Mouse (Mus musculus) liver, embryonic 14 days (tissue): ENCODE data around the gene Olfr1020. TPM values are rescaled to one million over a fixed set of nuclear protein-coding genes. Genes with fewer than 3 reads are reported as not detected.

ENCODE experiments used
- polyA plus RNA-seq: library from polyadenylated mRNA; depleted of rRNA; stranded (reverse); fragments of >200 nt; gene quantifications from 2 replicates; pipeline ENCODE4 v1.2.3, GENCODE M21; 2012; rRNA removed

The Olfr1020 gene
- polyA plus RNA-seq: not detected in 2 replicates

DNA sequence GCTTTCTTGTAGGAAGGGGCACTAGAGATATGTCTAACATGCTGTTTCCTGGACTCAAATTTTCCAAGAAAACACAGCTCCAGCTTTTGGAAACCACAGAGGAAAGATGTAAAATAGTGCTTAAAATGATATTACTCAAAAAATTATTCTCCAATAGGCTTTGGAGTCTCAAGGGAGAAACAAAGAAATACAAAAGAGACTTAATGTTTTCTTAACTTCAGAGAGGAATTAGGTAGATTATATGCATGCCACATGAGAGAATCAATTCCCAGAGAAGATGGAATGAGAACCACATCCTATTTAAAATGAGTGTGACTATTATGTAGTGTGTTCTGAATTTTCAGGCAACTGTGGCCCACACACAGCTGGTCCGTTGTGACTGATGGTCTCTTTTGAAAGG, at the start of gene Olfr1020:
Olfr1020 (plus strand) TSS at position 301 of the 400 bp plus-strand sequence.

DNA sequence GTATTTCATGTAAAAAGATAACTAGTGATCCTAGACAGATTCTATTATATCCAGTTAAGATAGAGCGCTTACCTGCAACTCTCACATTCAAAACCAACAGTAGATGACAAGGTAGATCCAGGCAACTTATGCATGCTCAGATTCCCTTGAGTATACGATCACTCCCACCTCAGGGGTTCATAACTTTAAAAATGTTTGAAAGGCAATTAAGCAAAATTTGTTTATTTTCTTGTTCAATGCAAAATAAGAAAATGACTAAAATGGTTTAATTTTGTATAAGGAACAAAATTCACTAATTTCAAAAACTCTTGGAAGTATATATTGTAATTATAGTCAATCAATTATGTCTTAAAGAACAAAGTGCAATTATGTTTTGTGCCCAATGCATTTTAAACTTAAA, 44.4 kb upstream of the Olfr1020 start, which contains the start of gene Olfr1016:
Olfr1016 (minus strand) TSS at position 101 of the 400 bp plus-strand sequence.

DNA sequence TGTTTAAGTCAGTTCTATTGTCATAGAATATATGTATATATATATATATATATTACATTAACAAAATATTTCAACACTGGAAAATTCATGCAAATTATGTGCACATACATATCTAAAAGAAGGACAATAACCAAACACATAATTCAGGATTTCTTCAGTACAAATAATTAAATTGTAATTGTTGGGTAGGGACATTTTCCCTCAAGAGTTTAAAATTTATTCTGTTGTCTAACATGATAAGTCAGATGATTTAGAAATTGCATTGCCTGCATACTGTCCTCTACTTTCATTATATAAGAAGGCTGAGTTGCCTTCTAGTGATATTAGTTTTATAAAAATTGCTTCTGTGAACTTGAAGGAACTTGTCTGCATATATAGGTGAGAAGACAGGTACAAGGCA, 28.7 kb upstream of the Olfr1020 start, which contains the start of gene Olfr1018:
Olfr1018 (plus strand) TSS at position 301 of the 400 bp plus-strand sequence.

DNA sequence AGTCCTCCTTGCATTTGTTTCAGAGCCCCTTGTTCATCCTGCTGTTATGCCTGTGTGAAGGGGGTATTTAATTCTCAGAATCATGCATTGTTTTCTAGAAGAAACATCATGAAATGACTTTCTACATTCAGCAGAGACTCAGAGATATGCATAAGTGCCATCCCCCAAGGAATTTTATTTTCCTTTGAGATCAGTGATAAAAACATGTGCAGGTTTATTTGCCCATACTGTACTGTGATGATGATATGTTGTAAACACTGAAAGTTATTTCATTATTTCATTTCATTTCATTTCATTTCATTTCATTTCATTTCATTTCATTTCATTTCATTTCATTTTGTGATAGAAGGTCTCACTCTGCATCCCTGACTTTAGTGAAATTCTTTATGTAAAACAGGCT, 1.4 kb upstream of the Olfr1020 start, which contains the start of gene Olfr1019:
Olfr1019 (minus strand) TSS at position 101 of the 400 bp plus-strand sequence.

DNA sequence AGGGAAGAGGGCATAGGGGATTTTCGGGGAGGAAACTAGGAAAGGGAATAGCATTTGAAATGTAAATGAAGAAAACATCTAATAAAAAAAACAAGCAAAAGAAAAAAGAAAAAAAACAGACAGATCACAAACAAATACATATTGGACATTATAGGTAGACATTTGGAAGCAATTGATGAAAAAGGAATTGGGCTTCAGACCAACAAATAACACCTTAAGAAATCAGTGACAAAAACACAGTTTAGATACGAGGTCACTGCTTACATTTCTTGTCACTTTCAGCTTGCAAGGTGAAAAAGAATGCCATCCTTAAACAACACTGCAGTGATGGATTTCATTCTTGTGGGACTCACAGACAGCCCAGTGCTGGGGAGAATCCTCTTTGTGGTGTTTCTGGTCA, 21.5 kb downstream of the Olfr1020 start, which contains the start of gene Olfr1022:
Olfr1022 (plus strand) TSS at position 301 of the 400 bp plus-strand sequence.

DNA sequence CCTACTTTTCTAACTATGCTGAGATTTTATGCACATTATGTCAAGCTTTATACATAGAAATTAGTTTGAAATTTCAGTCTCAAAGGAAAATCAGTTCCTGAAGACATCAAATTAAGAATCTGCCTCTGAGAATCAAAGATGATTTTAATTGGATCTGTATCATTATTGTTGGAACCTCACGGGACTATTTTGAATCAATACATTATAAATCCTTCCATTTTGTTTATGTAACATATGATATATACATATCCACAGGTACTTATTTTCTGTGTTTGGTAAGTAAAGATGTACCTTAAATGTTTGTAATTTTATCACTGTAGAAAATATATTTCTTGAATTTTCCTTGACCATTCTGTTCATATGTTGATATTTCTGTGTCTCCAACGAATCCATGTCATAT, 38.5 kb downstream of the Olfr1020 start, which contains the start of gene Olfr1023:
Olfr1023 (plus strand) TSS at position 301 of the 400 bp plus-strand sequence.

Other genes with a start within 250 kb of the Olfr1020 start
- gene Olfr1000, start 235.1 kb upstream of the Olfr1020 start, polyA plus RNA-seq: not detected in 2 replicates
- gene Olfr1002, start 196.3 kb upstream of the Olfr1020 start, polyA plus RNA-seq: not detected in 2 replicates
- not detected in 2 replicates for gene Olfr154, start 182.6 kb upstream of the Olfr1020 start, polyA plus RNA-seq
- gene Olfr1006, start 168.3 kb upstream of the Olfr1020 start, polyA plus RNA-seq: not detected in 2 replicates
- gene Olfr1008, start 157.6 kb upstream of the Olfr1020 start, polyA plus RNA-seq: not detected in 2 replicates
- gene Olfr1009, start 131.6 kb upstream of the Olfr1020 start, polyA plus RNA-seq: not detected in 2 replicates
- not detected in 2 replicates for gene Olfr1012, start 84.3 kb upstream of the Olfr1020 start, polyA plus RNA-seq
- not detected in 2 replicates for gene Olfr1013, start 79.9 kb upstream of the Olfr1020 start, polyA plus RNA-seq
- not detected in 2 replicates for gene Olfr1014, start 74.3 kb upstream of the Olfr1020 start, polyA plus RNA-seq
- gene Olfr1015, start 65.0 kb upstream of the Olfr1020 start, polyA plus RNA-seq: not detected in 2 replicates
- gene Olfr1016, start 44.5 kb upstream of the Olfr1020 start, polyA plus RNA-seq: not detected in 2 replicates
- gene Olfr1018, start 28.6 kb upstream of the Olfr1020 start, polyA plus RNA-seq: not detected in 2 replicates
- not detected in 2 replicates for gene Olfr1019, start 1.5 kb upstream of the Olfr1020 start, polyA plus RNA-seq
- gene Olfr1022, start 21.6 kb downstream of the Olfr1020 start, polyA plus RNA-seq: not detected in 2 replicates
- not detected in 2 replicates for gene Olfr1023, start 38.6 kb downstream of the Olfr1020 start, polyA plus RNA-seq
- not detected in 2 replicates for gene Olfr1024, start 58.0 kb downstream of the Olfr1020 start, polyA plus RNA-seq
- gene Olfr1025-ps1, start 68.2 kb downstream of the Olfr1020 start, polyA plus RNA-seq: not detected in 2 replicates
- not detected in 2 replicates for gene Olfr1026, start 74.5 kb downstream of the Olfr1020 start, polyA plus RNA-seq
- gene Olfr1028, start 103.4 kb downstream of the Olfr1020 start, polyA plus RNA-seq: under 0.01 TPM in 1 of 2 replicates, not detected in the other
- gene Olfr1029, start 126.9 kb downstream of the Olfr1020 start, polyA plus RNA-seq: not detected in 2 replicates
- gene Olfr1030, start 132.2 kb downstream of the Olfr1020 start, polyA plus RNA-seq: not detected in 2 replicates
- gene Olfr1031, start 143.3 kb downstream of the Olfr1020 start, polyA plus RNA-seq: not detected in 2 replicates
- not detected in 2 replicates for gene Olfr1032, start 158.5 kb downstream of the Olfr1020 start, polyA plus RNA-seq
- 0.28 and 0.37 TPM in 2 replicates for gene Olfr1033, start 173.6 kb downstream of the Olfr1020 start, polyA plus RNA-seq
- 0.06 and 0.09 TPM in 2 replicates for gene Olfr1034, start 198.8 kb downstream of the Olfr1020 start, polyA plus RNA-seq
- gene Olfr1036, start 227.0 kb downstream of the Olfr1020 start, polyA plus RNA-seq: not detected in 2 replicates
- not detected in 2 replicates for gene Olfr1037, start 240.4 kb downstream of the Olfr1020 start, polyA plus RNA-seq